Mouse (Mus musculus): ENCODE measurements around the gene AU040320. TPM values are rescaled to one million over a fixed set of nuclear protein-coding genes. Genes with fewer than 3 reads are reported as not detected.

The AU040320 gene
- polyA plus RNA-seq, 1 experiment: not detected

DNA sequence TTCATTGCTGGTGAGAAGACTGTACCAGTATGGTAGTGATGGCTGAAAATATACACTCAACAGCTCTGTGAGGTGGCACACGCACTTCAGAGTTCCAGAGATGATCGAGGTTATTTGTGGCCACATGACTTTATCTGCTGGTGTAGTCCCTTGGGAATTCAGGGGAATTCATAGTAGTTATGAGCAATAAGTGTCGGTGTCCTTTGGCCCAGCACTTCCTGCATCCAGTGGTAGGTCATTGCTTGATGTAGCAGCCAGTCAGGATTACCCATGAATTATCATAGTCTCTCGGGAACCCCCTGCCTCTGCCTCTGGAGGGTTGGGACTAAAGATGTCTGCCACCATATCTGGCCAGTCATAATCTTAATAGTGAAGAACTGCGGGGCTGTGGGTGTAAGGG, 70.6 kb downstream of the AU040320 start:
- H3K4me3 ChIP-seq (ENCODE audit: insufficient read depth, low read depth, low read length): no peak overlapping the region
- peak overlapping the region; percentile 86 for H3K27ac ChIP-seq (ENCODE audit: insufficient read depth, low read depth, low read length)
- TF ChIP-seq CTCF (IDR thresholded peaks at IDR 0.05; ENCODE audit: insufficient read depth, low read depth, low read length) (no peak), POLR2A (IDR thresholded peaks at IDR 0.05; ENCODE audit: insufficient read depth, low read depth, low read length) (no peak)
- peaks cover 8% of the 10 kb centered on the region for H3K4me1 ChIP-seq (ENCODE audit: control insufficient read depth, insufficient read depth, low read length)
- WGBS: 64% methylated on average over 5 of the region's 5 CpGs

DNA sequence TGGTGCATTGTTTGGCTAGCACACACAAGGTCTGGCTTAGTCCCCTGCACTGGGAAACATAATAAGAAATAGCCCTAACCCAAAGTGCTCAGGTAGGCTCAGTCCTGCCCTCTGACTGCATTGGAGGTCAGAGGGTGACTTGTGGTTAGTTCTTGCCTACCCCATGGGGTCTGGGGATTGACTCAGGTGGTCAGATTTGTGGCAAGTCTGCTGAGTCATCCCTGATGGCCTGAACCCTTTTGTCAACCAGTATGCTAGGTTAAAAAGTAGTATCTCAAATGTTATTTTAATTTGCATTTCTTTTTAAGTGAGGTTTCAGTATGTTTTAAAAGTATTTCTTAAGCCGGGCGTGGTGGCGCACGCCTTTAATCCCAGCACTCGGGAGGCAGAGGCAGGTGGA, 77.8 kb downstream of the AU040320 start:
- Histone ChIP-seq H3K4me1 (ENCODE audit: control insufficient read depth, insufficient read depth, low read length) (no peaks in the 10 kb centered on the region), H3K27ac (ENCODE audit: insufficient read depth, low read depth, low read length) (no peak overlapping the region), H3K4me3 (ENCODE audit: insufficient read depth, low read depth, low read length) (no peak overlapping the region)
- WGBS: 99% methylated on average over 5 of the region's 5 CpGs
- TF ChIP-seq CTCF (IDR thresholded peaks at IDR 0.05; ENCODE audit: insufficient read depth, low read depth, low read length) (no peak), POLR2A (IDR thresholded peaks at IDR 0.05; ENCODE audit: insufficient read depth, low read depth, low read length) (no peak)

- Histone ChIP-seq H3K4me3 (ENCODE audit: insufficient read depth, low read depth, low read length) (no peak overlapping the region), H3K4me1 (ENCODE audit: control insufficient read depth, insufficient read depth, low read length) (peaks cover 32% of the 10 kb centered on the region), H3K27ac (ENCODE audit: insufficient read depth, low read depth, low read length) (peak overlapping the region; percentile 62)
- TF ChIP-seq POLR2A (IDR thresholded peaks at IDR 0.05; ENCODE audit: insufficient read depth, low read depth, low read length): no peak
- TF ChIP-seq CTCF (IDR thresholded peaks at IDR 0.05; ENCODE audit: insufficient read depth, low read depth, low read length): no peak
- whole genome bisulfite sequencing: 63% methylated on average over 7 of the region's 7 CpGs
Measured at GRCm38 (mm10) chr4:126838799-126839198, 85.5 kb downstream of the AU040320 start.

GRCm38 (mm10) chr4:126839873-126840272, 86.5 kb downstream of the AU040320 start:
- Histone ChIP-seq H3K4me3 (ENCODE audit: insufficient read depth, low read depth, low read length) (no peak overlapping the region), H3K4me1 (ENCODE audit: control insufficient read depth, insufficient read depth, low read length) (peaks cover 32% of the 10 kb centered on the region), H3K27ac (ENCODE audit: insufficient read depth, low read depth, low read length) (0 out of 2 replicates have a peak overlapping the region, but pooled peaks have one; percentile 62)
- TF ChIP-seq POLR2A (IDR thresholded peaks at IDR 0.05; ENCODE audit: insufficient read depth, low read depth, low read length) (no peak), CTCF (IDR thresholded peaks at IDR 0.05; ENCODE audit: insufficient read depth, low read depth, low read length) (peak; percentile 86)
- 10% methylated on average over 7 of the region's 7 CpGs for WGBS

GRCm38 (mm10) chr4:126840996-126841560, 87.7 kb downstream of the AU040320 start:
- peak overlapping the region; percentile 63 for H3K27ac ChIP-seq (ENCODE audit: insufficient read depth, low read depth, low read length)
- TF ChIP-seq POLR2A (IDR thresholded peaks at IDR 0.05; ENCODE audit: insufficient read depth, low read depth, low read length): no peak
- TF ChIP-seq CTCF (IDR thresholded peaks at IDR 0.05; ENCODE audit: insufficient read depth, low read depth, low read length): no peak
- 68% methylated on average over 15 of the region's 15 CpGs for WGBS
- no peak overlapping the region for H3K4me3 ChIP-seq (ENCODE audit: insufficient read depth, low read depth, low read length)
- H3K4me1 ChIP-seq (ENCODE audit: control insufficient read depth, insufficient read depth, low read length): peaks cover 32% of the 10 kb centered on the region

DNA sequence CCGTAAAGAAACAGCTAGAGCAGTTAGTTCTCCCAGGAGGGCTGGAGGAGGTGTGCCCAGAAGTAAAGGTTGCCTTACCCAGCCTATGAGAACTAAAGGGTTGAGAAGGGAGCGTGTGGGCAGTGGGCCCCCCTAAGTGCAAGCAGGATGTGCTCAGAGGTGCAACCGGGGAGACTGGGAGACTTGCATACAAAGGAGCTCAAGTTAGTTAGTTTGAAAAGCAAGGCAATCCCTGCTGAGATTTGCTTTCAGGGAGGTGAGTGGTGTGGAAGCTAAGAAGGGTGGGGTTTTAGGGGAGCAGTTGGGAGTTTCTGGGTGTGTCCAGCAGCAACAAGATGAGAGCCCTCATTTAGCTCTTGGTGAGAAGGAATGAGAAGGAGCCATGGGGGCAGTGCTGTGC, 89.6 kb downstream of the AU040320 start:
- WGBS: 59% methylated on average over 3 of the region's 3 CpGs
- no peak for TF ChIP-seq CTCF (IDR thresholded peaks at IDR 0.05; ENCODE audit: insufficient read depth, low read depth, low read length)
- TF ChIP-seq POLR2A (IDR thresholded peaks at IDR 0.05; ENCODE audit: insufficient read depth, low read depth, low read length): no peak
- Histone ChIP-seq H3K4me1 (ENCODE audit: control insufficient read depth, insufficient read depth, low read length) (peaks cover 30% of the 10 kb centered on the region), H3K27ac (ENCODE audit: insufficient read depth, low read depth, low read length) (no peak overlapping the region), H3K4me3 (ENCODE audit: insufficient read depth, low read depth, low read length) (no peak overlapping the region)

DNA sequence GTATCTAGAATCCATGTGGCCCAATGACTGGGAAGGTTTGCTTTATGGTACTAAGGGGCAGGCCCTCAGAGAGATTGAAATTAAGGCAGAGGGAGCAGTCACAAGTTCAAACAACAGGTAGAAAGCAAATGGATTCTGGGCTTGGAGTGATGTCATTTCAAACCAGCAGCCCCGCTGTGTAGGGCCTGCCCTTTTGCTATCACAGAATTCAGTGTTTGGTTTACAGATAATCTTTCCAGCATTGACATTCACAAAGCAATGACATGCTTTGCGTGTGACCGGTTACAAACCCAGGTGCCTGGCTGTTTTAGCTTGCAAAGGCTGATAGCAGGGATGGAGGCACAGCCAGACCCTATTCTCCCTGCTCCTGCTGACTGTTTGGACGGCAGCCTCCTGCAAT, 92.3 kb downstream of the AU040320 start:
- 83% methylated on average over 4 of the region's 4 CpGs for WGBS
- Histone ChIP-seq H3K27ac (ENCODE audit: insufficient read depth, low read depth, low read length) (no peak overlapping the region), H3K4me3 (ENCODE audit: insufficient read depth, low read depth, low read length) (no peak overlapping the region), H3K4me1 (ENCODE audit: control insufficient read depth, insufficient read depth, low read length) (peaks cover 13% of the 10 kb centered on the region)
- TF ChIP-seq POLR2A (IDR thresholded peaks at IDR 0.05; ENCODE audit: insufficient read depth, low read depth, low read length) (no peak), CTCF (IDR thresholded peaks at IDR 0.05; ENCODE audit: insufficient read depth, low read depth, low read length) (no peak)

DNA sequence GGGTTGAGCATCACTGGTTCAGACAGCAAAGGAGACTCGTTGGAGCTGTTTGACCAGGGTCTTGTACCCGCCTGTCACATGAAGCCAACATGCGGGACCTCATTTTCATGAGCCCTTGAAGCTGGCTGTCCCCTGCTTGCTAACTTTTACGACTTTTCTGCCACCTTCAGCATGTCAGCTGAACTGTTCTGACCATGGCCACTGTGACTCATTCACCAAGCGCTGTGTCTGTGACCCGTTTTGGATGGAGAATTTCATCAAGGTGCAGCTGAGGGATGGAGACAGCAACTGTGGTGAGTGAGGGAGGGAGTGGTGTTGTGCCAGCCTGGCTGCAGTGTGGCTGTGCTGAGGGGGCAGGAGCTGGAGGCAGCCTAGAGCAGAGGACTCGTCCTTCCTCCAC, 93.6 kb downstream of the AU040320 start:
- TF ChIP-seq POLR2A (IDR thresholded peaks at IDR 0.05; ENCODE audit: insufficient read depth, low read depth, low read length) (no peak), CTCF (IDR thresholded peaks at IDR 0.05; ENCODE audit: insufficient read depth, low read depth, low read length) (no peak)

DNA sequence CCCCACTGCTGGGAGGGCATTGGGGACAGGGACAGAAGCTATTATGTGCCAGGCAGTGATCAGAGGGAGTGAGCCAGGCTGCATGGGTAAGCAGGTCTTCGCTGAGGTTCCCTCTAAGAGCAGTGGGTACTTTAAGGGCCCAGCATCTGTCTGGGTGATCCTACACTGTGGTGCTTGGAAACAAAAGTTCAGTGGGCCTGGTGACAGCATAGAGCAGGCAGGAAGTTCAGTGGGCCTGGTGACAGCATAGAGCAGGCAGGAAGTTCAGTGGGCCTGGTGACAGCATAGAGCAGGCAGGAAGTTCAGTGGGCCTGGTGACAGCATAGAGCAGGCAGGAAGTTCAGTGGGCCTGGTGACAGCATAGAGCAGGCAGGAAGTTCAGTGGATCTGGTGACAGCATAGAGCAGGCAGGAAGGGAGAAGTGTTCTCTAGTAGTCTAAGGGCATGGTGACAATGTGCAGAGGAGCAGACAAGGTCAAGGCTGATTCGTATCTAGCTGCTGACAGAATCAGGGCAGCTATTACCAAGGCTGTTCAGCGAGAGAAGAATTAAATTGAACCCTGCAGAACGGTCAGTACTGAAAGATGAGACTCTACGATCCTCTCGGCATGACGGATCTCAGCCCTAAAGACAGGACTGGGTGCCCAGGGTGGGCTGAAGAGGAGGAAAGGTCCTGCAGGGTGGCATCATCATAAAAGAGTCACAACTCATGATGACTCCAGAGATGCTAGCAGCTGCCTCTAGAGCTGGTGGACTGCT, 96.9 kb downstream of the AU040320 start:
- no peak overlapping the region for H3K27ac ChIP-seq (ENCODE audit: insufficient read depth, low read depth, low read length)
- TF ChIP-seq POLR2A (IDR thresholded peaks at IDR 0.05; ENCODE audit: insufficient read depth, low read depth, low read length): no peak
- TF ChIP-seq CTCF (IDR thresholded peaks at IDR 0.05; ENCODE audit: insufficient read depth, low read depth, low read length): no peak
- 0 out of 2 replicates have a peak, but pooled peaks cover 4% of the 10 kb centered on the region for H3K4me1 ChIP-seq (ENCODE audit: control insufficient read depth, insufficient read depth, low read length)
- WGBS: 73% methylated on average over 7 of the region's 7 CpGs
- H3K4me3 ChIP-seq (ENCODE audit: insufficient read depth, low read depth, low read length): no peak overlapping the region

More for the DNA sequence above, 93.6 kb downstream of the AU040320 start:
- Histone ChIP-seq H3K27ac (ENCODE audit: insufficient read depth, low read depth, low read length) (no peak overlapping the region), H3K4me3 (ENCODE audit: insufficient read depth, low read depth, low read length) (no peak overlapping the region), H3K4me1 (ENCODE audit: control insufficient read depth, insufficient read depth, low read length) (0 out of 2 replicates have a peak, but pooled peaks cover 4% of the 10 kb centered on the region)
- WGBS: 60% methylated on average over 7 of the region's 7 CpGs
